Mouse (Mus musculus): ENCODE data around the gene Gm3435. TPM values are rescaled to one million over a fixed set of nuclear protein-coding genes. Genes with fewer than 3 reads are reported as not detected.

The Gm3435 gene
- polyA plus RNA-seq, 1 experiment from 2014 or later, result 4.5 TPM

DNA sequence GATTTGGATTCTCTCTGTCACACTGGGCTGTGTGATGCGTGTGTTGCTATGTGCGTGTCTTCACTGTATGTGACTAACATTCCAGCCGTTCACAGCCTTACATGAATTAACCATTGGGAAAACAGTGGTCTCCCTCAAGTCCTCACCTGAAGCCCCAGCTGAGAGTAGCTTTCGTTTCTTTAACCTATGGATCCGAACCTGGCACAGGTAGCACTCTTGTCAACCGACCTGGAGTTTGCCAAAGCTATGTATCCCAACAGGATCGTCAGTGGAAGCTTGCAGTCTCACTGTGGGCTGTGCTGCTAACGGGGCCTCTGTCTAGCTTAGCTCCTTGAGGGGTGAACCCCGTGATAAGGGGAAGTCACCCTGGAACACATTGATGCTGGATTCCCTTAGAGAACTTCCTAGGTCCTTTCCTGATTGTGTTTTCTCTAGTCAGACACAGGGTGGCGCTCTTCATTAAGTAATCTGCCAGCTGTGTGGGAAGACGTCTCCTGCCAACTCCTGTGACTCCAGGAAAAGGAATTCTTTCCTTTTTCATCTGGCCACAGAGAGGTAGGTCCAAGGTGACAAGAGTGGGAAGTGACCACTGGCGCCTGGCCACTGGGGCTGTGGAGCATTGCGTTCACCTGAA lies 55.5 kb downstream of the Gm3435 start:
- Histone ChIP-seq H3K9ac (ENCODE audit: low read length) (no peak overlapping the region), H3K4me3 (ENCODE audit: control insufficient read depth in 1 of 2, insufficient read depth in 1 of 2, low read depth in 1 of 2, low read length in 2 of 2) (no peak overlapping the region), H3K27ac (replicated peaks in 1 of 2; ENCODE audit: control insufficient read depth in 1 of 2, insufficient read depth in 1 of 2, low read depth in 2 of 2, low read length in 2 of 2) (no peak overlapping the region), H3K4me2 (ENCODE audit: low read length) (peak overlapping the region; percentile 21; the same call in 1 of the 2 replicates), H3K4me1 (ENCODE audit: control insufficient read depth in 2 of 2, insufficient read depth in 2 of 2, low read length in 2 of 2) (peaks cover 13 to 22% of the 10 kb centered on the region in 2 experiments), H3K9me3 (ENCODE audit: control insufficient read depth, low read length) (no peaks in the 10 kb centered on the region), H3K27me3 (ENCODE audit: control insufficient read depth, insufficient read depth, low read length) (peaks cover 30% of the 10 kb centered on the region), H3K36me3 (ENCODE audit: control insufficient read depth, insufficient read depth, low read length) (peaks cover 17% of the 10 kb centered on the region)
- WGBS, result 39% methylated on average over 13 of the region's 13 CpGs
- no peak for ATAC-seq (ENCODE audit: insufficient number of reproducible peaks, insufficient read depth, low FRiP score, low read depth)

DNA sequence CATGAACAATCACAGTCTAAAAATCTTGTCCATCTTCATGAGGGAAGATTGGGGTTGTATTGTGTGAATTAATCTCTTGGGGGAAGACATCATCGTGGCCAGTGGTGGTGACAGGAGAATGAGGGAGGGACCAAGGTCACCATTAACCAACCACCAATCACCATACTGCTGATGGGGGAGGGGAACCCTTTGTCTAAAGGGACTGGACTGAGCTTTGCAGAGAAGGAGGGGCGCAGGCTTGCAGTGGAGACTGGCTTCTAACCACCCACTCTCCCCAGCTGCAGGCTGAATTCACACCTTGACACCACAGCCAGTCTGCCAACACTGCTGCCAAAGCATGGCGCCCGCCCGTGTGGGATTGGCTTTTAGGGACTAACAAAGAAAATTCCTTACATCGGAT lies 56.1 kb downstream of the Gm3435 start:
- peaks cover 13 to 22% of the 10 kb centered on the region in 2 experiments for H3K4me1 ChIP-seq (ENCODE audit: control insufficient read depth in 2 of 2, insufficient read depth in 2 of 2, low read length in 2 of 2)
- peaks cover 30% of the 10 kb centered on the region for H3K27me3 ChIP-seq (ENCODE audit: control insufficient read depth, insufficient read depth, low read length)
- H3K4me2 ChIP-seq (ENCODE audit: low read length), result peak overlapping the region; percentile 21; the same call in 1 of the 2 replicates
- 54% methylated on average over 6 of the region's 6 CpGs for WGBS
- no peak overlapping the region for H3K4me3 ChIP-seq (ENCODE audit: control insufficient read depth in 1 of 2, insufficient read depth in 1 of 2, low read depth in 1 of 2, low read length in 2 of 2)
- peaks cover 17% of the 10 kb centered on the region for H3K36me3 ChIP-seq (ENCODE audit: control insufficient read depth, insufficient read depth, low read length)
- H3K9me3 ChIP-seq (ENCODE audit: control insufficient read depth, low read length), result no peaks in the 10 kb centered on the region
- H3K9ac ChIP-seq (ENCODE audit: low read length), result no peak overlapping the region
- no peak overlapping the region for H3K27ac ChIP-seq (replicated peaks in 1 of 2; ENCODE audit: control insufficient read depth in 1 of 2, insufficient read depth in 1 of 2, low read depth in 2 of 2, low read length in 2 of 2)
- ATAC-seq (ENCODE audit: insufficient number of reproducible peaks, insufficient read depth, low FRiP score, low read depth), result no peak

DNA sequence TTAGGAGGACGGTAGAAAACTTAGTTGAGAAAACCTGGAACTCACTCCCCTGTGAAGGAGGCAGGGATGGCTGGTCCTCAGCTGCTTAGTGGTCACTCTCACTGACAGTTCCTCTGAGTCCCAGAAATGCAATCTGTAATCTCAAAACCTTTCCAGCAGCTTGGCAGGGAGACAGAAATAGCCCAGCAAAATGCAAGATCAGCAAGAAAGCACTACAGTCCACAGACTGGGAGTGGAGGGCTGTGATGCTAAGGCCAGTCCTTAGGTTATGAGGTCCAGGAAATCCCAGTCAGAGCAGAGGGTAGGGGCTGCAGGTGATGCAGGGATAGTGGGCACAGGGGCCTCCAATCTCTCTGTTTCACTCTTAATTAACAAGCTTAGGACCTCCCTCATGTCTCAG lies 56.9 kb downstream of the Gm3435 start:
- Histone ChIP-seq H3K4me1 (ENCODE audit: control insufficient read depth in 2 of 2, insufficient read depth in 2 of 2, low read length in 2 of 2) (peaks cover 13 to 22% of the 10 kb centered on the region in 2 experiments), H3K4me3 (ENCODE audit: control insufficient read depth in 1 of 2, insufficient read depth in 1 of 2, low read depth in 1 of 2, low read length in 2 of 2) (no peak overlapping the region), H3K36me3 (ENCODE audit: control insufficient read depth, insufficient read depth, low read length) (peaks cover 12% of the 10 kb centered on the region), H3K9me3 (ENCODE audit: control insufficient read depth, low read length) (no peaks in the 10 kb centered on the region), H3K4me2 (ENCODE audit: low read length) (no peak overlapping the region), H3K27ac (replicated peaks in 1 of 2; ENCODE audit: control insufficient read depth in 1 of 2, insufficient read depth in 1 of 2, low read depth in 2 of 2, low read length in 2 of 2) (no peak overlapping the region), H3K27me3 (ENCODE audit: control insufficient read depth, insufficient read depth, low read length) (peaks cover 25% of the 10 kb centered on the region), H3K9ac (ENCODE audit: low read length) (no peak overlapping the region)
- 51% methylated on average over 1 of the region's 1 CpGs for WGBS
- ATAC-seq (ENCODE audit: insufficient number of reproducible peaks, insufficient read depth, low FRiP score, low read depth), result no peak

DNA sequence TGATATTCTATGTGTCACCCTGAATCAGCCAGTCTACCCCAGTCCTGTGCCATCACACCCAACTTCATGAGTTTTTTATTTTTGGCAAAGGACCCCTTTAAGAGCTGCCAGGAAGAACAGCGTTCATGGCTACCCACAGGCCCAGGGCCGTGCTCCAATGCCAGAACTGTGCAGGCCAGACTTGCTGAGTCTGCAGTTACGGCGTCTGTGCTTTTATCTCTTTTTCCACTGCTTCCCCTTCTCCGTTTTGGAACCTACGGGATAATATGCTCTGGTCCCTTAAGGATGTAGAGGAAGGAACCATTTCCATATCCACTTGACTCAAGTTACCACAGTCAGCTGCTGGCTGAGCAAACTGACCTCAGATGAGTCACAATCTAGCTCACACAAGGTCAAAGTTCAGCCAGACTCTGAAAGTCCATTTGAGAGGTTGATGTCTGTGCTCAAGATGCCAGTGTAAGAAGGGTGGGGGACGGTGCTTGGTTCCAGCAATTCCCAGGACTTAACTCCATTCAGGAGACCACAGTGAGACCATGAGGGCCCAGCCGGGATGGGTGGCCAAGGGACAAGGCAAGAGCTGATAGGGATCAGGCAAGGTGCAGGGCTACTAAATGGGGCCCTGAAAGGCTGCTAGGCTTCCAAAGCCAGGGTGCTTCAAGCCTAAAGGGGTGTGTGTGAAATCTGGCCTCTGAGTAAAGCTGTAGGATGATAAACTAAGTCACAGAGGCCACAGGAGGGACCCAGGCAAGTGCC lies 58.2 kb downstream of the Gm3435 start:
- WGBS, result 49% methylated on average over 8 of the region's 8 CpGs
- peaks cover 13% of the 10 kb centered on the region for H3K27me3 ChIP-seq (ENCODE audit: control insufficient read depth, insufficient read depth, low read length)
- peaks cover 7% of the 10 kb centered on the region for H3K36me3 ChIP-seq (ENCODE audit: control insufficient read depth, insufficient read depth, low read length)
- no peaks in the 10 kb centered on the region for H3K9me3 ChIP-seq (ENCODE audit: control insufficient read depth, low read length)
- H3K9ac ChIP-seq (ENCODE audit: low read length), result no peak overlapping the region
- no peak overlapping the region for H3K4me2 ChIP-seq (ENCODE audit: low read length)
- peaks cover 13 to 22% of the 10 kb centered on the region in 2 experiments for H3K4me1 ChIP-seq (ENCODE audit: control insufficient read depth in 2 of 2, insufficient read depth in 2 of 2, low read length in 2 of 2)
- no peak; the same call in none of the 2 replicates for ATAC-seq (ENCODE audit: insufficient number of reproducible peaks, insufficient read depth, low FRiP score, low read depth)
- no peak overlapping the region for H3K4me3 ChIP-seq (ENCODE audit: control insufficient read depth in 1 of 2, insufficient read depth in 1 of 2, low read depth in 1 of 2, low read length in 2 of 2)
- peak overlapping the region in 1 of 2 experiments; percentile 41; a peak in 1 of 4 replicates for H3K27ac ChIP-seq (replicated peaks in 1 of 2; ENCODE audit: control insufficient read depth in 1 of 2, insufficient read depth in 1 of 2, low read depth in 2 of 2, low read length in 2 of 2)

DNA sequence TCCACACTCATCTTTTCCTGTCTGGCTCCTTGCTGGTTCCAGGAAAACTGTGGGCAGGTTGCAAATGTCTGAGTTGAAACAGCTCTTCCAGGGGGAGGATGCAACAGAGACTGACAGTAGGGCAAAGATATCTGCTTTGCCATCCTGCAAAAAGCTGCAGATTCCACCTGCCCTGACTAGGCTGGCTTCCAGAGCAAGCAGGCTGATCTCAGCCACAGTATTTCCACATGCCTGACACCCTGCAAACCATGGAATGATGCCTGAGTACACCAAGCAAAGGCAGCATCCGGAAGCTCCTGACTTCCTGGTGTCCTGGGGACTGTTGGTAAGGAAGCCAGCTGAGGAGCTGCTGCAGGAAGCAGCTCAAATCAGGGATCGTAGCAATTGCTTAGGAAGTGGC lies 59.1 kb downstream of the Gm3435 start:
- ATAC-seq (ENCODE audit: insufficient number of reproducible peaks, insufficient read depth, low FRiP score, low read depth), result no peak
- 0 out of 2 replicates have a peak, but pooled peaks cover 4% of the 10 kb centered on the region for H3K27me3 ChIP-seq (ENCODE audit: control insufficient read depth, insufficient read depth, low read length)
- H3K9me3 ChIP-seq (ENCODE audit: control insufficient read depth, low read length), result no peaks in the 10 kb centered on the region
- H3K36me3 ChIP-seq (ENCODE audit: control insufficient read depth, insufficient read depth, low read length), result no peaks in the 10 kb centered on the region
- no peak overlapping the region; a peak in 2 of 4 replicates for H3K27ac ChIP-seq (replicated peaks in 1 of 2; ENCODE audit: control insufficient read depth in 1 of 2, insufficient read depth in 1 of 2, low read depth in 2 of 2, low read length in 2 of 2)
- no peak overlapping the region for H3K4me2 ChIP-seq (ENCODE audit: low read length)
- WGBS, result 52% methylated on average over 2 of the region's 2 CpGs
- no peak overlapping the region for H3K9ac ChIP-seq (ENCODE audit: low read length)
- peaks cover 13 to 22% of the 10 kb centered on the region in 2 experiments for H3K4me1 ChIP-seq (ENCODE audit: control insufficient read depth in 2 of 2, insufficient read depth in 2 of 2, low read length in 2 of 2)
- H3K4me3 ChIP-seq (ENCODE audit: control insufficient read depth in 1 of 2, insufficient read depth in 1 of 2, low read depth in 1 of 2, low read length in 2 of 2), result no peak overlapping the region

Other genes with a start within 250 kb of the Gm3435 start
- 4.6 and 6.4 TPM in 2 replicates for gene Wdr27, start 67.0 kb upstream of the Gm3435 start, polyA plus RNA-seq (2014; fragmentation: Nextera tagmentation; extraction: Ambion mirVana)
- 29.5 and 32.8 TPM in 2 replicates for gene 1600012H06Rik, start 67.0 kb upstream of the Gm3435 start, polyA plus RNA-seq (2014; fragmentation: Nextera tagmentation; extraction: Ambion mirVana)
- 33.9 and 36.9 TPM in 2 replicates for gene Phf10, start 48.9 kb upstream of the Gm3435 start, polyA plus RNA-seq (2014; fragmentation: Nextera tagmentation; extraction: Ambion mirVana)
- 5.8 and 7.1 TPM in 2 replicates for gene 9030025P20Rik, start 31.7 kb upstream of the Gm3435 start, polyA plus RNA-seq (2014; fragmentation: Nextera tagmentation; extraction: Ambion mirVana)
- not detected in 2 replicates for gene Gm3417, start 31.4 kb upstream of the Gm3435 start, polyA plus RNA-seq (2014; fragmentation: Nextera tagmentation; extraction: Ambion mirVana)
- gene Ermard, start 31.0 kb downstream of the Gm3435 start, polyA plus RNA-seq (2014; fragmentation: Nextera tagmentation; extraction: Ambion mirVana), result 58.8 and 61.6 TPM in 2 replicates
- 0.45 TPM in 1 of 2 replicates, not detected in the other for gene Tcte3, start 31.3 kb downstream of the Gm3435 start, polyA plus RNA-seq (2014; fragmentation: Nextera tagmentation; extraction: Ambion mirVana)
- gene Gm3448, start 31.4 kb downstream of the Gm3435 start, polyA plus RNA-seq (2014; fragmentation: Nextera tagmentation; extraction: Ambion mirVana), result 2.5 and 2.6 TPM in 2 replicates